Mouse (Mus musculus) neural tube, embryonic 12.5 days (tissue): Measurements from ENCODE around the gene Plekha5. TPM values are rescaled to one million over a fixed set of nuclear protein-coding genes. Genes with fewer than 3 reads are reported as not detected.

ENCODE experiments used
- ATAC-seq: fragments of 200-750 bp; cut with Nextera tagmentation; 2 replicates; pipeline ENCODE4 v1.8.0; 2017; ENCODE audit warnings: low read depth, mild to moderate bottlenecking, moderate TSS enrichment, moderate library complexity; ENCODE audit not compliant: low FRiP score
- H3K27ac ChIP-seq: fragments of 300-500 bp; sonication (generic); 2 replicates; pipeline ENCODE4 v1.5.1; 2016
- H3K27me3 ChIP-seq: fragments of 300-500 bp; sonication (generic); replicated peaks from 2 replicates; pipeline ENCODE4 v1.6.1; 2016; ENCODE audit warnings: mild to moderate bottlenecking
- H3K36me3 ChIP-seq: fragments of 300-500 bp; sonication (generic); 2 replicates; pipeline ENCODE4 v1.6.1; 2016; ENCODE audit warnings: mild to moderate bottlenecking
- H3K4me1 ChIP-seq: fragments of 300-500 bp; sonication (generic); 2 replicates; pipeline ENCODE4 v1.6.1; 2016
- H3K4me2 ChIP-seq: fragments of 300-500 bp; sonication (generic); replicated peaks from 2 replicates; pipeline ENCODE4 v1.6.1; 2016; ENCODE audit warnings: mild to moderate bottlenecking
- H3K4me3 ChIP-seq: fragments of 300-500 bp; sonication (generic); 2 replicates; pipeline ENCODE4 v1.5.1; 2016
- H3K9ac ChIP-seq: fragments of 300-500 bp; sonication (generic); 2 replicates; pipeline ENCODE4 v1.6.1; 2016; ENCODE audit warnings: mild to moderate bottlenecking
- H3K9me3 ChIP-seq: fragments of 300-500 bp; sonication (generic); 2 replicates; pipeline ENCODE4 v1.6.1; 2016; ENCODE audit warnings: mild to moderate bottlenecking
- WGBS: fragments of 180-500 bp; shearing (Covaris S2); methylation state at CpG from one replicate; pipeline ENCODE4 v1.1.7; 2016; 5-methylcytosine and 5-hydroxymethylcytosine counted together
- polyA plus RNA-seq: library from polyadenylated mRNA; unstranded; fragments of >200 nt; fragmentation: Nextera tagmentation; extraction: Ambion mirVana; gene quantifications from 2 replicates; pipeline ENCODE4 v1.2.1, GENCODE M21; 2016

Plekha5 gene
- polyA plus RNA-seq, 1 experiment from 2014 or later, result 53.3 TPM

GRCm38 (mm10) chr6:140464818-140465217, 41.0 kb downstream of the Plekha5 start:
- Histone ChIP-seq H3K4me3 (no peak overlapping the region), H3K9ac (no peak overlapping the region), H3K9me3 (no peaks in the 10 kb centered on the region), H3K27ac (no peak overlapping the region), H3K4me1 (peaks cover 3% of the 10 kb centered on the region), H3K4me2 (no peak overlapping the region), H3K27me3 (no peaks in the 10 kb centered on the region), H3K36me3 (no peaks in the 10 kb centered on the region)
- 91% methylated on average over 6 of the region's 6 CpGs for WGBS
- no peak for ATAC-seq

- no peaks in the 10 kb centered on the region; the same call in 1 of the 2 replicates for H3K4me1 ChIP-seq
- H3K9me3 ChIP-seq, result no peaks in the 10 kb centered on the region
- no peaks in the 10 kb centered on the region for H3K27me3 ChIP-seq
- H3K4me3 ChIP-seq, result no peak overlapping the region
- no peak overlapping the region for H3K4me2 ChIP-seq
- WGBS, result 69% methylated on average over 9 of the region's 9 CpGs
- H3K9ac ChIP-seq, result no peak overlapping the region
- no peaks in the 10 kb centered on the region for H3K36me3 ChIP-seq
- ATAC-seq, result peak; percentile 49; the same call in 1 of the 2 replicates
- no peak overlapping the region for H3K27ac ChIP-seq
Observed at GRCm38 (mm10) chr6:140465946-140466646, 42.2 kb downstream of the Plekha5 start.

GRCm38 (mm10) chr6:140466841-140467240, 43.0 kb downstream of the Plekha5 start:
- H3K27ac ChIP-seq, result no peak overlapping the region
- no peak for ATAC-seq
- H3K36me3 ChIP-seq, result no peaks in the 10 kb centered on the region
- H3K4me3 ChIP-seq, result no peak overlapping the region
- no peak overlapping the region for H3K9ac ChIP-seq
- no peak overlapping the region for H3K4me2 ChIP-seq
- 91% methylated on average over 6 of the region's 6 CpGs for WGBS
- H3K27me3 ChIP-seq, result no peaks in the 10 kb centered on the region
- no peaks in the 10 kb centered on the region for H3K9me3 ChIP-seq
- H3K4me1 ChIP-seq, result no peaks in the 10 kb centered on the region; the same call in 1 of the 2 replicates

- Histone ChIP-seq H3K4me1 (no peaks in the 10 kb centered on the region; the same call in 1 of the 2 replicates), H3K4me3 (no peak overlapping the region), H3K9me3 (no peaks in the 10 kb centered on the region), H3K9ac (no peak overlapping the region), H3K27ac (no peak overlapping the region), H3K4me2 (no peak overlapping the region), H3K27me3 (no peaks in the 10 kb centered on the region), H3K36me3 (no peaks in the 10 kb centered on the region)
- ATAC-seq, result no peak
- WGBS, result 96% methylated on average over 12 of the region's 12 CpGs
Observed at GRCm38 (mm10) chr6:140467851-140468250, 44.0 kb downstream of the Plekha5 start.

GRCm38 (mm10) chr6:140469791-140470190, 45.9 kb downstream of the Plekha5 start:
- Histone ChIP-seq H3K27me3 (no peaks in the 10 kb centered on the region), H3K27ac (no peak overlapping the region), H3K4me2 (no peak overlapping the region), H3K4me3 (no peak overlapping the region), H3K36me3 (no peaks in the 10 kb centered on the region), H3K9ac (no peak overlapping the region), H3K9me3 (no peaks in the 10 kb centered on the region), H3K4me1 (no peaks in the 10 kb centered on the region; the same call in 1 of the 2 replicates)
- ATAC-seq, result no peak
- 88% methylated on average over 6 of the region's 6 CpGs for WGBS

GRCm38 (mm10) chr6:140471751-140472150, 47.9 kb downstream of the Plekha5 start:
- Histone ChIP-seq H3K4me2 (no peak overlapping the region), H3K36me3 (no peaks in the 10 kb centered on the region), H3K9me3 (no peaks in the 10 kb centered on the region), H3K4me3 (no peak overlapping the region), H3K9ac (no peak overlapping the region), H3K4me1 (no peaks in the 10 kb centered on the region), H3K27me3 (no peaks in the 10 kb centered on the region), H3K27ac (no peak overlapping the region)
- WGBS, result 93% methylated on average over 5 of the region's 5 CpGs
- no peak for ATAC-seq

GRCm38 (mm10) chr6:140472345-140472744, 48.5 kb downstream of the Plekha5 start:
- no peak overlapping the region for H3K4me3 ChIP-seq

GRCm38 (mm10) chr6:140475393-140476087, 51.7 kb downstream of the Plekha5 start:
- no peak overlapping the region for H3K4me3 ChIP-seq
- 89% methylated on average over 9 of the region's 9 CpGs for WGBS
- no peak overlapping the region for H3K9ac ChIP-seq
- no peaks in the 10 kb centered on the region for H3K27me3 ChIP-seq
- no peaks in the 10 kb centered on the region for H3K36me3 ChIP-seq
- no peaks in the 10 kb centered on the region for H3K9me3 ChIP-seq
- H3K4me1 ChIP-seq, result peaks cover 7% of the 10 kb centered on the region
- no peak overlapping the region for H3K27ac ChIP-seq
- no peak overlapping the region for H3K4me2 ChIP-seq
- no peak for ATAC-seq

More at GRCm38 (mm10) chr6:140472345-140472744, 48.5 kb downstream of the Plekha5 start:
- no peaks in the 10 kb centered on the region for H3K36me3 ChIP-seq
- H3K4me1 ChIP-seq, result peaks cover 5% of the 10 kb centered on the region
- no peak for ATAC-seq
- WGBS, result 62% methylated on average over 4 of the region's 4 CpGs
- H3K27me3 ChIP-seq, result no peaks in the 10 kb centered on the region
- no peak overlapping the region for H3K4me2 ChIP-seq
- H3K9ac ChIP-seq, result no peak overlapping the region
- no peaks in the 10 kb centered on the region for H3K9me3 ChIP-seq
- no peak overlapping the region for H3K27ac ChIP-seq

GRCm38 (mm10) chr6:140476981-140477380, 53.1 kb downstream of the Plekha5 start:
- no peaks in the 10 kb centered on the region for H3K27me3 ChIP-seq
- no peak for ATAC-seq
- H3K9ac ChIP-seq, result no peak overlapping the region
- H3K4me3 ChIP-seq, result no peak overlapping the region
- H3K4me1 ChIP-seq, result peaks cover 7% of the 10 kb centered on the region
- 61% methylated on average over 2 of the region's 2 CpGs for WGBS
- no peak overlapping the region for H3K27ac ChIP-seq
- no peaks in the 10 kb centered on the region for H3K36me3 ChIP-seq
- H3K4me2 ChIP-seq, result no peak overlapping the region
- no peaks in the 10 kb centered on the region for H3K9me3 ChIP-seq

GRCm38 (mm10) chr6:140478031-140478430, 54.2 kb downstream of the Plekha5 start:
- ATAC-seq, result no peak
- Histone ChIP-seq H3K9ac (no peak overlapping the region), H3K4me2 (no peak overlapping the region), H3K4me3 (no peak overlapping the region), H3K9me3 (no peaks in the 10 kb centered on the region), H3K4me1 (peaks cover 7% of the 10 kb centered on the region), H3K27me3 (no peaks in the 10 kb centered on the region), H3K27ac (no peak overlapping the region), H3K36me3 (no peaks in the 10 kb centered on the region)
- 81% methylated on average over 7 of the region's 7 CpGs for WGBS

GRCm38 (mm10) chr6:140478943-140479342, 55.1 kb downstream of the Plekha5 start:
- Histone ChIP-seq H3K9ac (no peak overlapping the region), H3K27ac (no peak overlapping the region), H3K4me2 (no peak overlapping the region), H3K9me3 (no peaks in the 10 kb centered on the region), H3K27me3 (no peaks in the 10 kb centered on the region), H3K4me3 (no peak overlapping the region), H3K4me1 (peaks cover 10% of the 10 kb centered on the region), H3K36me3 (no peaks in the 10 kb centered on the region)
- ATAC-seq, result no peak
- 87% methylated on average over 5 of the region's 5 CpGs for WGBS

GRCm38 (mm10) chr6:140480425-140481081, 56.7 kb downstream of the Plekha5 start:
- Histone ChIP-seq H3K27me3 (no peaks in the 10 kb centered on the region), H3K4me3 (no peak overlapping the region), H3K4me1 (peaks cover 15% of the 10 kb centered on the region), H3K36me3 (no peaks in the 10 kb centered on the region), H3K27ac (no peak overlapping the region), H3K9me3 (no peaks in the 10 kb centered on the region), H3K4me2 (no peak overlapping the region), H3K9ac (no peak overlapping the region)
- ATAC-seq, result no peak
- 86% methylated on average over 10 of the region's 10 CpGs for WGBS
